Mouse (Mus musculus): ENCODE results near the gene Dad1.

GRCm38 (mm10) chr14:54218233-54218632 lies 35.7 kb downstream of the Dad1 start:
- TF ChIP-seq POLR2A (IDR thresholded peaks at IDR 0.05; ENCODE audit: borderline replicate concordance, low read depth, low read length), result no peak
- no peak for TF ChIP-seq CTCF (IDR thresholded peaks at IDR 0.05; ENCODE audit: low read depth, low read length)

Measured in bone marrow macrophage, adult 2 months (primary cell).